Mouse (Mus musculus) ovary, adult 18-20 months (tissue): ENCODE data around the gene Eno2.
A peak's percentile ranks its signal among the peaks of the same experiment; 100 is the strongest.

Experiments
- DNase-seq: peaks from one replicate; pipeline ENCODE4 v3.0.0; 2022; ENCODE audit warnings: low spot score, mixed read lengths

Gene Eno2

GRCm38 (mm10) chr6:124739231-124739796, 30.2 kb downstream of the Eno2 start:
- no peak for DNase-seq

DNA sequence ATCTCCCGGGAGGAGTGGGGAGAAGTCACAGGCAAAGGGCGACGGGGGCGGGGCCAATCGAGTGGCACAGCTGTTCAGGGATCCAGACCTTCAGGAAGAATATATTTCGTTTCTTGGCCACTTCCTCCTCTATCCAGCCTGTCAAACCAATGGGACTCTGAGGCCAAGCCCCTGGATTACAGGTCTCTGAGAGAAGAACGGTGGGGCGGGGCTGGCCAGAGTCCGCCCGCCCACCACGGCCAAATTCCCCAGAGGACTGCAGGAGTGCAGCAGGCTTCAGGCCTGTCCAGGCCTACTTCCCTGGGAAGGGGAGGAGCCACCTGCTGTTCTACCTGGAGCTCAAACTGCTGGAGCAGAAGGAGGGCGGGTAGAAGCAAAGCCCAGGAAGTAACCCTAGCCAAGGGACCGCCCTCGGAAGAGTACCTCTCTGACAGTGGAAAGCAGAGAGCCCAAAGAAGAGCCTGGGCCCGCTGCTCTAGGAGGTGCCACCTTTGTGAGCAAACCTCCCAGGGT, 30.9 kb downstream of the Eno2 start, which contains the start of gene Ptpn6:
TSS of gene Ptpn6 (minus strand) at position 204 of the 513 bp plus-strand sequence.
- peak; percentile 56 for DNase-seq

- DNase-seq, result no peak
These were observed 32.4 kb downstream of the Eno2 start for GRCm38 (mm10) chr6:124737040-124737439.

DNA sequence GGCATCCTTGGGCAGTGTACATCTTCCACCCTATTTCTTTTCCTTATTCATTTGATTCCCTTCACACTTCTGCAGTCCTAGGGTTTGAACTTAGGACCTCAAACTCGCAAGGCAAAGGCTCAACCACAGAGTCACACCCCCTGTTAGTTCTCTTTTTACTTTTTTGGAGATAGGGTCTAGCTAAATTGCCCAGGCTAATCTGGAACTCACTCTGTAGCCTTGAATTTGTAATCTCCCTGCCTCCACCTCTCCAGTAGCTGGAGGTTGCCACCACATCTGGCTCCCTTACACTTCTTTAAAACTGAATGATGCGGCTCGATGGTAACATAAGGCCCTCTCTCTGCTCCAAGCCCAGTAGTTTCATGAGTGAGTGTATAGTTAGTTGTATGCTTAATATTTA, 35.1 kb downstream of the Eno2 start:
- DNase-seq, result no peak

- no peak for DNase-seq
These were observed 36.8 kb downstream of the Eno2 start for GRCm38 (mm10) chr6:124732476-124733370.

GRCm38 (mm10) chr6:124731038-124731437, 38.4 kb downstream of the Eno2 start:
- DNase-seq, result no peak

- no peak for DNase-seq
These were observed 39.4 kb downstream of the Eno2 start for GRCm38 (mm10) chr6:124729850-124730705.

DNA sequence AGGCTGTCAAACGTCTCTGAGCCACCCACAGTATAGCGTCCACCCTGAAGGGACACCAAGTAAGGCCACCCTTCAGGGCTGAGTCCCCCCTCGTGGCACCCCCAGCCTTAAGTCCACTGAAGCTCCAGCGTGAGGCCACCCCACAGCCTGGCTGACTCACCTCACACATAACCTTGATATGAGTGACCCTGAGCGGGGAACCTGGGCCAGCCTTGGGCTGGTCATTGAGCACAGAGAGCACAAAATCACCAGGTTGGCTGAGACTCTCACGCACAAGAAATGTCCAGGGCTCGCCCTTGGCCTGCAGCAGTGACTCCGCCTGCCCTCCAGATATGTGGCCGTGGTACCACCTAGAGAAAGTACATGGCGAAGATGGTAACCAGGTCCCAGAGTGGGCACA, 40.9 kb downstream of the Eno2 start:
- no peak for DNase-seq

DNA sequence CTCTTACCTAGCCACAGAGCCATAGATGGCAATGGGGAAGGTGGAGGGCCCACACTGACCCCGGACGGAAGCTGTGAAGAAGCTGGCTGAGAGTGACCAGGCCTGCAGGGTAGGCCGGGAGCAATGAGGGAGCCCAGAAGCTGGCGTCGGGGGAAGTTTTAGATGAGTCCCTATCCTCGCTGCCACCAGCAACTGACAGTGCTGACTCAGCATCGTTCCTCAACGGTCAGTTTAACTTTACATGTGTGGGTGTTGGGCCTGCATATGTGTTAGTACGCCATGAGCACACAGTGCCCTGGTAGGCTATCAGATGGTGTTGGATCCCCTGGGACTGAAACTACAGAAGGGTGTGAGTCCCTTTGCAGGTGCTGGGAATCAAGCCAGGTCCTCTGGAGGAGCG, 45.0 kb downstream of the Eno2 start:
- DNase-seq, result no peak

GRCm38 (mm10) chr6:124723541-124723940, 45.9 kb downstream of the Eno2 start:
- DNase-seq, result no peak

DNA sequence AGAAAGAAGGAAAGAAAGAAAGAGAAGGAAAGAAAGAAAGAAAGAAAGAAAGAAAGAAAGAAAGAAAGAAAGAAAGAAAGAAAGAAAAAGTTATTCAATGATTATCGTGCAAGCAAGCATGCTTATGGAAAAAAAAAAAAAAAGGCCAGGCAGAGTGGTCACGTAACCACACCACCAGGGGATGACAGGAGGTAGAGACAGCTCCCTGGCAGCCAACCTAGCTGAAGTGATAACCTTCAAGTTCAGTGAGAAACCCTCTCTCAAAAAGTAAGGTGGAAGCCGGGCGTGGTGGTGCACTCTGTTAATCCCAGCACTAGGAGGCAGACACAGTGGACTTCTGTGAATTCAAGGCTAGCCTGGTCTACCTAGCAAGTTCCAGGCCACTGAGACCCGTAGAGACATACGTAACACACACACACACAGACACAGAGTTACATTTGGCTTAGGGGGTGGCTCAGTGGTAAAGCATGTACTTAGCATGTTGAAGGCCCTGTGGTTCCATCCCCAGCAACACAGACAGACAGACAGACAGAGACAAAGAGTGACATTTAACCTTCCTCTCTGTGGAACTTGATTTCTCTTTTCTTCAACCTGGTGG, 46.5 kb downstream of the Eno2 start:
- no peak for DNase-seq

DNA sequence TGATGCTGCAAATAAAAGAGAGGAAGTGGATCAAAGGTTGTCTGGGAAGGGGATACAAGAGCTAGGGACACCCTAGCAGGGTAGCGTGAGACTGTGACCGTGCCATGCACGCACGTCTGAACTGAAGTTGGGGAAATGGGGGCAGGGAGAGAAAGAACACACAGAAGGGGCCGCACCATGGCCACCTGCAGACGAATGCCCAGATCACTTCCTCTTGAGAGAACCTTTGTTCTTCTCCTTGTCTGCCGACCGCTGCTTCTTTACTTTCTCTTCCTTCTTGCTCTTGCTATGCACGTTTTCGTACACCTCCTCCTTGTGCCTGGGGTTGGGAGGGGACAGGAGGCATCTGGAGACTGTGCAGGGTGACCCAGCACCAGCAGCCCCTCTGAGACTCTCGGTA, 48.6 kb downstream of the Eno2 start:
- DNase-seq, result no peak

- no peak for DNase-seq
These were observed 50.0 kb downstream of the Eno2 start for GRCm38 (mm10) chr6:124719354-124719978.

- DNase-seq, result peak; percentile 37
These were observed 50.8 kb downstream of the Eno2 start for GRCm38 (mm10) chr6:124718703-124719102.

DNA sequence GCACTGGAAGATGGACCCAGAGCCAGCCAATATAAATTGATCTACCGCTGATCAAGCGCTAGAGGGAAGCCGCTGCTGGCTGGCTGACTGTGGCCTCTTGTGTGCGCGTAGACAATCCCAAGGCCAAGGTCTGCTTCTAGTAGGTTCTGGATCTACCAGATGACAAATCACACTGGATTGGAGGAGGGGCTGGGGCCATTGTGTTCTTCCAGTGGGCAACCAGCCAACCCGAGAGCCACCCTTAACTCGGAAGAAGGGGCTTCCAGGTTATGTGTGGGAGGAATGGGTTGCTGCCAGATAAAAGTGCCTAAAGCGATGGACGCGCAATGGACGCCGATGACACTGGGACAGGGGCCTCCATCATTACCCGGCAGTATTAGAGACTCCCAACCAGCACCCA, 51.5 kb downstream of the Eno2 start:
- DNase-seq, result no peak

GRCm38 (mm10) chr6:124716864-124717490, 52.5 kb downstream of the Eno2 start:
- no peak for DNase-seq

DNA sequence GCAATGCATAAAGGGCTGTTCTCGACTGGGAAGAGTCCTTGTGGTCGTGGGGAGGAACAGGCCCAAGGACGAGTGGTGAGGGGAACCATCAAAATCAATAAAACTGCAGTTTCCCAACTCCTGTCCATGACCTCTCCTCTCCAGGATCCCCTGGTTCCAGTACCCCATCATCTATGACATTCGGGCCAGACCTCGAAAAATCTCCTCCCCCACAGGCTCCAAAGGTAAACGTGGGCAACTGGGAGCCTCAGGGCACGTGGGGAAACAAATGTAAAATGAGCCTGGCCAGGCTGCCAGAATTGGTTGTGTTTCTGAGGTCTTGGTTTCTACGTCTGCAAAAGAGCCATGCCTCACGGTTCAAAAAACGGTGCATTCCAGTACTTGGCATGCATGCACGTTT, 56.6 kb downstream of the Eno2 start:
- DNase-seq, result no peak

GRCm38 (mm10) chr6:124711824-124712782, 57.4 kb downstream of the Eno2 start, which contains the start of the genes Emg1 and Phb2:
Gene Emg1, minus strand, starts transcription at chr6:124712178.
Gene Phb2, plus strand, starts transcription at chr6:124712336.
- DNase-seq, result peak; percentile 97
